Comparison of ENCODE assay signal across 27 mouse cellular contexts in the genomic region with DNA sequence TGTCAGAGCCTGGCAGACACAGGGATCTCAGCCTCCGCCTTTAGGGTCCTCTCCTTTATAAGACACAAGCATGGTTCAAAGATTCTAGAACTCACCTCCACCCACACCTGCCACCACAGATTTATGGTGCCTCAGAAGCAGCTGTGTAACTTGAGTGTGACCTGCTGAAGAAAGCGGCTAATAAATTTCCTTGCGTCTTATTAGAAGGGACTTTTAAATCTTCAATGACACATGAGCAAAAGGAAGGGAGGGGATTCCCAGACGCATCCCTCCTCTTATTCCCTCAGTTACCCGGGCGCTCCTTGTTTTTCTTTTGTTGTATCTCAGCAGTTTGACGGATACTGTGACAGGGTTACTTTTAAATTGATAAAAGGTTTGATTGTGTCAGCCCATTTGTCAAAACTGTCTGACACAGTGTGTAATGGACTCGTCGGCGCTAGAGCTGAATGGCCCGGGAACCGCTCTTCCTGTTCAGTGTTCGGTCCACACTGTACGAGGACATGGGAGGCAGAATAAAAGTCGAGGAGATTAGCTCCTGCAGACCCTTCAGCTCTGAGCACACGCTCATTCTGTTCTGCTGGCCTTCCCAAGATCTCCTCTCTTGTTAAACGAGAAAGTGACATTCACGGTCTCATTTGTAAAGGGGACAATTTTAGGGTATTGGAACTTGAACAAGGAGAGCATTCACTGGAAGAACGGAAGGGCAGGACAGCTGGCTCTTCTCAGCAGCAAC.
DNase-seq lines count a peak whose midpoint lies in the region; ATAC-seq and TF ChIP-seq lines count a peak whose summit lies in the region.
"Had no signal": no experiment of that assay in that cellular context is flagged by ENCODE, and none has a peak within 500 bp of the region (broad histone marks: within the 10 kb centered on the region; RNA-seq: fewer than 3 reads in every experiment).

No protein-coding gene starts in this region.

- H3K36me3 ChIP-seq in hindbrain, embryonic 11.5 days (ENCODE audit: control insufficient read depth, insufficient read depth, low read length): no peaks in the 10 kb centered on the region
- no peaks in the 10 kb centered on the region for H3K36me3 ChIP-seq in hindbrain, embryonic 12.5 days
- H3K36me3 ChIP-seq in kidney, postnatal 0 days (ENCODE audit: insufficient read depth, low read length): no peaks in the 10 kb centered on the region
- no peaks in the 10 kb centered on the region for H3K36me3 ChIP-seq in neural tube, embryonic 14.5 days (ENCODE audit: control insufficient read depth, insufficient read depth, low read length)
- H3K36me3 ChIP-seq: embryonic facial prominence, embryonic 15.5 days; forebrain, embryonic 15.5 days; G1E; midbrain, embryonic 10.5 days had no signal

- H3K9me3 ChIP-seq in hindbrain, embryonic 11.5 days (ENCODE audit: control insufficient read depth, low read length): no peaks in the 10 kb centered on the region
- H3K9me3 ChIP-seq in hindbrain, embryonic 12.5 days (replicated peaks): no peaks in the 10 kb centered on the region
- no peaks in the 10 kb centered on the region for H3K9me3 ChIP-seq in kidney, postnatal 0 days (replicated peaks; ENCODE audit: low read length)
- no peaks in the 10 kb centered on the region for H3K9me3 ChIP-seq in neural tube, embryonic 14.5 days (ENCODE audit: control insufficient read depth, low read length)
- H3K9me3 ChIP-seq: embryonic facial prominence, embryonic 15.5 days; forebrain, embryonic 15.5 days; heart, embryonic 13.5 days; midbrain, embryonic 10.5 days had no signal

- no peak overlapping the region for H3K4me3 ChIP-seq in hindbrain, embryonic 11.5 days (ENCODE audit: low read depth, low read length)
- H3K4me3 ChIP-seq in hindbrain, embryonic 12.5 days: no peak overlapping the region
- no peak overlapping the region for H3K4me3 ChIP-seq in kidney, postnatal 0 days (replicated peaks; ENCODE audit: low read depth, low read length)
- no peak overlapping the region for H3K4me3 ChIP-seq in neural tube, embryonic 14.5 days (ENCODE audit: low read depth, low read length)
- H3K4me3 ChIP-seq: embryonic facial prominence, embryonic 15.5 days; forebrain, embryonic 15.5 days; heart, embryonic 13.5 days; midbrain, embryonic 10.5 days; myocyte had no signal

- intact Hi-C loops in left cerebral cortex, postnatal 14 days (cut with DNase I): no loop called here

- H3K4me2 ChIP-seq in hindbrain, embryonic 11.5 days (replicated peaks; ENCODE audit: low read depth, low read length): no peak overlapping the region
- no peak overlapping the region for H3K4me2 ChIP-seq in hindbrain, embryonic 12.5 days (replicated peaks)
- peak overlapping the region; percentile 10; the same call in 1 of the 2 replicates for H3K4me2 ChIP-seq in kidney, postnatal 0 days (ENCODE audit: low read length)
- no peak overlapping the region for H3K4me2 ChIP-seq in neural tube, embryonic 14.5 days (ENCODE audit: low read depth, low read length)
- H3K4me2 ChIP-seq: embryonic facial prominence, embryonic 15.5 days; forebrain, embryonic 15.5 days; heart, embryonic 13.5 days had no signal

- H3K27me3 ChIP-seq in hindbrain, embryonic 11.5 days (ENCODE audit: control insufficient read depth, insufficient read depth, low read length): no peaks in the 10 kb centered on the region
- no peaks in the 10 kb centered on the region for H3K27me3 ChIP-seq in hindbrain, embryonic 12.5 days
- no peaks in the 10 kb centered on the region for H3K27me3 ChIP-seq in kidney, postnatal 0 days (ENCODE audit: insufficient read depth, low read length)
- H3K27me3 ChIP-seq in neural tube, embryonic 14.5 days (ENCODE audit: control insufficient read depth, insufficient read depth, low read length): no peaks in the 10 kb centered on the region
- H3K27me3 ChIP-seq: CH12.LX; embryonic facial prominence, embryonic 15.5 days; forebrain, embryonic 15.5 days; heart, embryonic 13.5 days; Patski had no signal

- H3K27ac ChIP-seq in hindbrain, embryonic 11.5 days (ENCODE audit: low read depth, low read length): no peak overlapping the region
- H3K27ac ChIP-seq in hindbrain, embryonic 12.5 days: no peak overlapping the region
- H3K27ac ChIP-seq in kidney, postnatal 0 days: no peak overlapping the region
- peak overlapping the region; percentile 6; the same call in 1 of the 2 replicates for H3K27ac ChIP-seq in neural tube, embryonic 14.5 days (ENCODE audit: low read depth, low read length)
- H3K27ac ChIP-seq: embryonic facial prominence, embryonic 15.5 days; forebrain, embryonic 15.5 days; heart, embryonic 13.5 days; midbrain, embryonic 10.5 days had no signal

- H3K9ac ChIP-seq in hindbrain, embryonic 11.5 days (ENCODE audit: low read depth, low read length): no peak overlapping the region
- no peak overlapping the region for H3K9ac ChIP-seq in hindbrain, embryonic 12.5 days
- H3K9ac ChIP-seq in kidney, postnatal 0 days (ENCODE audit: low read depth, low read length): no peak overlapping the region
- H3K9ac ChIP-seq in neural tube, embryonic 14.5 days (replicated peaks; ENCODE audit: low read depth, low read length): no peak overlapping the region
- H3K9ac ChIP-seq: embryonic facial prominence, embryonic 15.5 days; forebrain, embryonic 15.5 days; heart, embryonic 13.5 days had no signal

- no peaks in the 10 kb centered on the region for H3K4me1 ChIP-seq in hindbrain, embryonic 11.5 days (replicated peaks; ENCODE audit: control insufficient read depth, insufficient read depth, low read length)
- peaks cover 11% of the 10 kb centered on the region for H3K4me1 ChIP-seq in hindbrain, embryonic 12.5 days
- H3K4me1 ChIP-seq in kidney, postnatal 0 days (replicated peaks; ENCODE audit: insufficient read depth, low read length): no peaks in the 10 kb centered on the region
- peaks cover 5% of the 10 kb centered on the region; the same call in 1 of the 2 replicates for H3K4me1 ChIP-seq in neural tube, embryonic 14.5 days (ENCODE audit: control insufficient read depth, insufficient read depth, low read length)
- H3K4me1 ChIP-seq: embryonic facial prominence, embryonic 15.5 days; forebrain, embryonic 15.5 days had no signal

- TF ChIP-seq CTCF in kidney, postnatal 0 days (IDR thresholded peaks at IDR 0.05; ENCODE audit: low read depth): no peak

- peak; percentile 20 for DNase-seq in hindbrain, embryonic 11.5 days (ENCODE audit: low spot score)
- peak; percentile 72 for DNase-seq in kidney, postnatal 0 days (ENCODE audit: low spot score)
- DNase-seq in kidney, postnatal 25 days: no peak
- peak; percentile 19 for DNase-seq in embryo, embryonic 11 days
- no peak for DNase-seq in left cerebral cortex, postnatal 14 days (ENCODE audit: low spot score in 2 of 2)
- DNase-seq: B cell, adult 2 months; cerebellum, adult 11-12 months; cerebellum, postnatal 14 days; heart, postnatal 4 days; kidney, adult 18-20 months; lung, adult 18-20 months; lung, postnatal 10 days; retina, postnatal 1 day; right cerebral cortex, postnatal 25 days; spleen, adult 18-20 months had no signal

- 0 out of 2 replicates have a peak, but pooled peaks have one; percentile 27 for ATAC-seq in hindbrain, embryonic 11.5 days (ENCODE audit: low FRiP score)
- ATAC-seq in hindbrain, embryonic 12.5 days (ENCODE audit: low FRiP score): no peak
- peak; percentile 61; the same call in 1 of the 2 replicates for ATAC-seq in kidney, postnatal 0 days (replicated peaks; ENCODE audit: low FRiP score, low read depth)
- ATAC-seq in neural tube, embryonic 14.5 days (ENCODE audit: low read depth): no peak
- ATAC-seq: forebrain, embryonic 15.5 days; inflammation-experienced regulatory T-cells, adult 6 months; midbrain, embryonic 16.5 days; Patski had no signal

- WGBS in hindbrain, embryonic 11.5 days: 41% methylated on average over 19 of the region's 19 CpGs
- WGBS in hindbrain, embryonic 12.5 days: 37% methylated on average over 19 of the region's 19 CpGs
- WGBS in kidney, postnatal 0 days: 32% methylated on average over 19 of the region's 19 CpGs
- 15% methylated on average over 19 of the region's 19 CpGs for WGBS in neural tube, embryonic 14.5 days

Comparison
In these comparisons a context has a peak if more than half of its experiments do, and no peak if none do; other contexts are left out.
1. ATAC-seq: peak in hindbrain, embryonic 11.5 days (single experiment) and kidney, postnatal 0 days (single experiment); none in hindbrain, embryonic 12.5 days (single experiment) and neural tube, embryonic 14.5 days (single experiment).
2. DNase-seq: peak in hindbrain, embryonic 11.5 days (single experiment), kidney, postnatal 0 days (single experiment) and embryo, embryonic 11 days (single experiment); none in kidney, postnatal 25 days (0 of 2) and left cerebral cortex, postnatal 14 days (0 of 2).